9 mouse cellular contexts compared by ENCODE assay signal in genomic region chr2:35255462-35255861, GRCm38 (mm10). TPM values are rescaled to one million over a fixed set of nuclear protein-coding genes. Genes with fewer than 3 reads are reported as not detected.
DNase-seq lines count a peak whose midpoint lies in the region; ATAC-seq lines count a peak whose summit lies in the region.
"Had no signal": no experiment of that assay in that cellular context is flagged by ENCODE, and none has a peak within 500 bp of the region (broad histone marks: within the 10 kb centered on the region; RNA-seq: fewer than 3 reads in every experiment).

No protein-coding gene starts in this region.

- no peak for ATAC-seq in forebrain, embryonic 15.5 days (replicated peaks)
- ATAC-seq in liver, embryonic 11.5 days (replicated peaks; ENCODE audit: low FRiP score): no peak
- no peak for ATAC-seq in hindbrain, embryonic 15.5 days (ENCODE audit: low FRiP score, low read depth)
- no peak for ATAC-seq in neural tube, embryonic 13.5 days (ENCODE audit: low read depth)

- no peak overlapping the region for H3K27ac ChIP-seq in forebrain, embryonic 10.5 days
- H3K27ac ChIP-seq in forebrain, embryonic 15.5 days (replicated peaks): no peak overlapping the region
- no peak overlapping the region for H3K27ac ChIP-seq in liver, embryonic 11.5 days (ENCODE audit: low read depth, low read length)
- H3K27ac ChIP-seq in hindbrain, embryonic 15.5 days (replicated peaks): no peak overlapping the region
- H3K27ac ChIP-seq in neural tube, embryonic 13.5 days (replicated peaks): no peak overlapping the region

- H3K4me3 ChIP-seq in forebrain, embryonic 10.5 days: peak overlapping the region; percentile 68
- no peak overlapping the region for H3K4me3 ChIP-seq in forebrain, embryonic 15.5 days
- H3K4me3 ChIP-seq in liver, embryonic 11.5 days (ENCODE audit: low read depth, low read length): no peak overlapping the region
- H3K4me3 ChIP-seq in hindbrain, embryonic 15.5 days: no peak overlapping the region
- H3K4me3 ChIP-seq in neural tube, embryonic 13.5 days: no peak overlapping the region

- no peak for DNase-seq in forebrain, embryonic 10.5 days (ENCODE audit: extremely low spot score, low spot score)
- no peak for DNase-seq in liver, embryonic 11.5 days (ENCODE audit: low spot score)
- no peak for DNase-seq in liver
- DNase-seq in right cerebral cortex, adult 18-20 months: no peak
- DNase-seq in kidney, postnatal 4 days: no peak

- H3K36me3 ChIP-seq in forebrain, embryonic 10.5 days (replicated peaks): no peaks in the 10 kb centered on the region
- no peaks in the 10 kb centered on the region for H3K36me3 ChIP-seq in forebrain, embryonic 15.5 days
- no peaks in the 10 kb centered on the region for H3K36me3 ChIP-seq in liver, embryonic 11.5 days (ENCODE audit: control insufficient read depth, insufficient read depth, low read length)
- H3K36me3 ChIP-seq in hindbrain, embryonic 15.5 days: no peaks in the 10 kb centered on the region
- H3K36me3 ChIP-seq in neural tube, embryonic 13.5 days: no peaks in the 10 kb centered on the region

- no peaks in the 10 kb centered on the region for H3K9me3 ChIP-seq in forebrain, embryonic 10.5 days
- H3K9me3 ChIP-seq in forebrain, embryonic 15.5 days: no peaks in the 10 kb centered on the region
- H3K9me3 ChIP-seq in liver, embryonic 11.5 days (ENCODE audit: control insufficient read depth, low read length): no peaks in the 10 kb centered on the region
- no peaks in the 10 kb centered on the region for H3K9me3 ChIP-seq in hindbrain, embryonic 15.5 days
- no peaks in the 10 kb centered on the region for H3K9me3 ChIP-seq in neural tube, embryonic 13.5 days

- no peak overlapping the region; the same call in 1 of the 2 replicates for H3K4me2 ChIP-seq in forebrain, embryonic 15.5 days (replicated peaks)
- H3K4me2 ChIP-seq in liver, embryonic 11.5 days: peak overlapping the region; percentile 97
- H3K4me2 ChIP-seq in hindbrain, embryonic 15.5 days: peak overlapping the region; percentile 87
- peak overlapping the region; percentile 85 for H3K4me2 ChIP-seq in neural tube, embryonic 13.5 days

- H3K9ac ChIP-seq in forebrain, embryonic 15.5 days (replicated peaks): no peak overlapping the region
- no peak overlapping the region for H3K9ac ChIP-seq in liver, embryonic 11.5 days (ENCODE audit: low read depth, low read length)
- no peak overlapping the region; the same call in 1 of the 2 replicates for H3K9ac ChIP-seq in hindbrain, embryonic 15.5 days
- H3K9ac ChIP-seq in neural tube, embryonic 13.5 days: peak overlapping the region; percentile 79; the same call in 1 of the 2 replicates

- H3K27me3 ChIP-seq in forebrain, embryonic 10.5 days (ENCODE audit: poor library complexity, severe bottlenecking): peaks cover 61% of the 10 kb centered on the region
- peaks cover 6% of the 10 kb centered on the region; the same call in 1 of the 2 replicates for H3K27me3 ChIP-seq in forebrain, embryonic 15.5 days
- H3K27me3 ChIP-seq in liver, embryonic 11.5 days (replicated peaks; ENCODE audit: control insufficient read depth, insufficient read depth, low read length): peaks cover 8% of the 10 kb centered on the region
- H3K27me3 ChIP-seq in hindbrain, embryonic 15.5 days: peaks cover 5% of the 10 kb centered on the region; the same call in 1 of the 2 replicates
- H3K27me3 ChIP-seq in neural tube, embryonic 13.5 days: peaks cover 39% of the 10 kb centered on the region
- H3K27me3 ChIP-seq: Patski had no signal

- WGBS in forebrain, embryonic 10.5 days: 78% methylated on average over 7 of the region's 7 CpGs
- WGBS in forebrain, embryonic 15.5 days: 79% methylated on average over 7 of the region's 7 CpGs
- 76% methylated on average over 7 of the region's 7 CpGs for WGBS in liver, embryonic 11.5 days
- WGBS in hindbrain, embryonic 15.5 days: 66% methylated on average over 7 of the region's 7 CpGs
- WGBS in neural tube, embryonic 13.5 days: 64% methylated on average over 7 of the region's 7 CpGs

- H3K4me1 ChIP-seq in forebrain, embryonic 10.5 days: peaks cover 38% of the 10 kb centered on the region
- peaks cover 14% of the 10 kb centered on the region for H3K4me1 ChIP-seq in forebrain, embryonic 15.5 days
- H3K4me1 ChIP-seq in liver, embryonic 11.5 days (replicated peaks; ENCODE audit: control insufficient read depth, insufficient read depth, low read length): peaks cover 26% of the 10 kb centered on the region
- H3K4me1 ChIP-seq in hindbrain, embryonic 15.5 days (replicated peaks): peaks cover 12% of the 10 kb centered on the region
- peaks cover 28% of the 10 kb centered on the region for H3K4me1 ChIP-seq in neural tube, embryonic 13.5 days (replicated peaks)

RNA-seq across cellular contexts. Expression of gene Gsn, which starts 0.7 kb away (rescaled TPM):
- 14.6 and 15.5 TPM in 2 replicates for polyA plus RNA-seq in forebrain, embryonic 10.5 days (2016; fragmentation: Nextera tagmentation; extraction: Ambion mirVana)
- 18.0 and 18.1 TPM in 2 replicates for polyA plus RNA-seq in forebrain, embryonic 15.5 days (2015; fragmentation: Nextera tagmentation; extraction: Ambion mirVana)
- polyA plus RNA-seq in liver, embryonic 11.5 days (2014; fragmentation: Nextera tagmentation; extraction: Ambion mirVana): 76.4 and 85.4 TPM in 2 replicates
- 24.4 and 27.4 TPM in 2 replicates for polyA plus RNA-seq in hindbrain, embryonic 15.5 days (2015; fragmentation: Nextera tagmentation; extraction: Ambion mirVana)
- polyA plus RNA-seq in neural tube, embryonic 13.5 days (2015; fragmentation: Nextera tagmentation; extraction: Ambion mirVana): 38.4 and 40.4 TPM in 2 replicates

RNA-seq across cellular contexts. Expression of gene Rab14, which starts 54.5 kb away (rescaled TPM):
- polyA plus RNA-seq in forebrain, embryonic 10.5 days (2016; fragmentation: Nextera tagmentation; extraction: Ambion mirVana): 254 and 258 TPM in 2 replicates
- polyA plus RNA-seq in forebrain, embryonic 15.5 days (2015; fragmentation: Nextera tagmentation; extraction: Ambion mirVana): 445 and 460 TPM in 2 replicates
- 192 and 201 TPM in 2 replicates for polyA plus RNA-seq in liver, embryonic 11.5 days (2014; fragmentation: Nextera tagmentation; extraction: Ambion mirVana)
- polyA plus RNA-seq in hindbrain, embryonic 15.5 days (2015; fragmentation: Nextera tagmentation; extraction: Ambion mirVana): 407 and 436 TPM in 2 replicates
- polyA plus RNA-seq in neural tube, embryonic 13.5 days (2015; fragmentation: Nextera tagmentation; extraction: Ambion mirVana): 428 and 458 TPM in 2 replicates
